Mouse (Mus musculus) midbrain, postnatal 0 days (tissue): Measurements from ENCODE around the gene Slc25a43. TPM values are rescaled to one million over a fixed set of nuclear protein-coding genes. Genes with fewer than 3 reads are reported as not detected.

ENCODE experiments used
- ATAC-seq: fragments of 200-750 bp; cut with Nextera tagmentation; 2 replicates; pipeline ENCODE4 v1.8.0; 2017; ENCODE audit warnings: moderate number of reproducible peaks, mild to moderate bottlenecking, moderate TSS enrichment, moderate library complexity; ENCODE audit not compliant: low FRiP score
- DNase-seq: peaks from one replicate; pipeline ENCODE4 v3.0.0-alpha.2; 2015; ENCODE audit warnings: low spot score
- H3K27ac ChIP-seq: fragments of 300-500 bp; sonication (generic); 2 replicates; pipeline ENCODE4 v1.5.1; 2014; ENCODE audit warnings: low read depth, mild to moderate bottlenecking, low read length, mixed read lengths
- H3K27me3 ChIP-seq: fragments of 300-500 bp; sonication (generic); 2 replicates; pipeline ENCODE4 v1.6.1; 2014; ENCODE audit warnings: low read length, control low read depth, mixed read lengths; ENCODE audit not compliant: insufficient read depth
- H3K36me3 ChIP-seq: fragments of 300-500 bp; sonication (generic); 2 replicates; pipeline ENCODE4 v1.6.1; 2014; ENCODE audit warnings: low read length, control low read depth, mixed read lengths; ENCODE audit not compliant: insufficient read depth
- H3K4me1 ChIP-seq: fragments of 300-500 bp; sonication (generic); 2 replicates; pipeline ENCODE4 v1.6.1; 2014; ENCODE audit warnings: mild to moderate bottlenecking, control low read depth, antibody characterized with exemption, low read length, mixed read lengths; ENCODE audit not compliant: insufficient read depth
- H3K4me2 ChIP-seq: fragments of 300-500 bp; sonication (generic); 2 replicates; pipeline ENCODE4 v1.6.1; 2014; ENCODE audit warnings: low read depth, mild to moderate bottlenecking, low read length, mixed read lengths; ENCODE audit not compliant: poor library complexity, severe bottlenecking
- H3K4me3 ChIP-seq: fragments of 300-500 bp; sonication (generic); 2 replicates; pipeline ENCODE4 v1.5.1; 2014; ENCODE audit warnings: low read depth, mild to moderate bottlenecking, low read length, moderate library complexity
- H3K9ac ChIP-seq: fragments of 300-500 bp; sonication (generic); replicated peaks from 2 replicates; pipeline ENCODE4 v1.6.1; 2014; ENCODE audit warnings: mild to moderate bottlenecking, low read length, moderate library complexity, mixed read lengths; ENCODE audit not compliant: poor library complexity, severe bottlenecking
- H3K9me3 ChIP-seq: fragments of 300-500 bp; sonication (generic); 2 replicates; pipeline ENCODE4 v1.6.1; 2016; ENCODE audit warnings: low read length, control low read depth
- CTCF ChIP-seq: IDR thresholded peaks from 2 replicates; pipeline ENCODE4 v1.5.1; 2016; ENCODE audit warnings: antibody characterized with exemption, mild to moderate bottlenecking
- WGBS: fragments of 180-500 bp; shearing (Covaris S2); extraction: QIAGEN DNeasy Blood & Tissue Kit; methylation state at CpG from one replicate; pipeline ENCODE4 v1.1.7; 2014; 5-methylcytosine and 5-hydroxymethylcytosine counted together
- polyA plus RNA-seq: library from polyadenylated mRNA; unstranded; fragments of >200 nt; fragmentation: Nextera tagmentation; extraction: Ambion mirVana; gene quantifications from 2 replicates; pipeline ENCODE4 v1.2.1, GENCODE M21; 2015
- total RNA-seq: library from RNA; depleted of rRNA; stranded (reverse); fragments of >200 nt; gene quantifications from 2 replicates; pipeline ENCODE4 v1.2.3, GENCODE M21; 2014

Slc25a43 gene
- total and polyA plus RNA-seq, 2 experiments from 2014 or later, result 0.44 to 0.73 TPM

- H3K9me3 ChIP-seq, result no peaks in the 10 kb centered on the region
- ATAC-seq, result no peak
- no peak for TF ChIP-seq CTCF
These were observed 23.9 kb downstream of the Slc25a43 start for GRCm38 (mm10) chrX:36767386-36767785.

GRCm38 (mm10) chrX:36772591-36772990, 29.1 kb downstream of the Slc25a43 start:
- DNase-seq (no peak), ATAC-seq (no peak)
- Histone ChIP-seq H3K9ac (no peak overlapping the region), H3K27ac (no peak overlapping the region), H3K27me3 (no peaks in the 10 kb centered on the region), H3K4me3 (no peak overlapping the region), H3K4me2 (no peak overlapping the region), H3K9me3 (no peaks in the 10 kb centered on the region), H3K36me3 (no peaks in the 10 kb centered on the region), H3K4me1 (no peaks in the 10 kb centered on the region)
- TF ChIP-seq CTCF, result no peak
- WGBS, result 85% methylated on average over 6 of the region's 6 CpGs

More at GRCm38 (mm10) chrX:36767386-36767785, 23.9 kb downstream of the Slc25a43 start:
- DNase-seq, result no peak
- Histone ChIP-seq H3K36me3 (no peaks in the 10 kb centered on the region), H3K27me3 (no peaks in the 10 kb centered on the region), H3K4me2 (no peak overlapping the region), H3K4me1 (no peaks in the 10 kb centered on the region), H3K9ac (no peak overlapping the region), H3K27ac (no peak overlapping the region), H3K4me3 (no peak overlapping the region)
- 49% methylated on average over 5 of the region's 5 CpGs for WGBS

GRCm38 (mm10) chrX:36775520-36775919, 32.1 kb downstream of the Slc25a43 start:
- H3K4me1 ChIP-seq, result no peaks in the 10 kb centered on the region
- H3K9me3 ChIP-seq, result no peaks in the 10 kb centered on the region
- TF ChIP-seq CTCF, result no peak
- no peak overlapping the region for H3K4me2 ChIP-seq
- H3K4me3 ChIP-seq, result no peak overlapping the region
- no peak for DNase-seq
- H3K27me3 ChIP-seq, result no peaks in the 10 kb centered on the region
- H3K36me3 ChIP-seq, result no peaks in the 10 kb centered on the region
- H3K27ac ChIP-seq, result no peak overlapping the region
- WGBS, result 95% methylated on average over 5 of the region's 5 CpGs
- ATAC-seq, result no peak
- no peak overlapping the region for H3K9ac ChIP-seq

- DNase-seq (no peak), ATAC-seq (no peak)
- TF ChIP-seq CTCF, result no peak
- Histone ChIP-seq H3K36me3 (no peaks in the 10 kb centered on the region), H3K4me1 (no peaks in the 10 kb centered on the region), H3K9me3 (no peaks in the 10 kb centered on the region), H3K4me3 (no peak overlapping the region), H3K9ac (no peak overlapping the region), H3K4me2 (no peak overlapping the region), H3K27me3 (no peaks in the 10 kb centered on the region), H3K27ac (no peak overlapping the region)
- WGBS, result 74% methylated on average over 4 of the region's 4 CpGs
These were observed 34.2 kb downstream of the Slc25a43 start for GRCm38 (mm10) chrX:36777694-36778093.

- ATAC-seq (no peak), DNase-seq (no peak)
- Histone ChIP-seq H3K9me3 (no peaks in the 10 kb centered on the region), H3K36me3 (no peaks in the 10 kb centered on the region), H3K4me1 (no peaks in the 10 kb centered on the region), H3K9ac (no peak overlapping the region), H3K27ac (no peak overlapping the region), H3K4me2 (no peak overlapping the region), H3K27me3 (no peaks in the 10 kb centered on the region), H3K4me3 (no peak overlapping the region)
- WGBS, result 72% methylated on average over 4 of the region's 4 CpGs
- no peak for TF ChIP-seq CTCF
These were observed 45.9 kb downstream of the Slc25a43 start for GRCm38 (mm10) chrX:36789360-36789759.

GRCm38 (mm10) chrX:36794571-36794970, 51.1 kb downstream of the Slc25a43 start:
- H3K27me3 ChIP-seq, result no peaks in the 10 kb centered on the region

More at GRCm38 (mm10) chrX:36794571-36794970, 51.1 kb downstream of the Slc25a43 start:
- Histone ChIP-seq H3K4me2 (no peak overlapping the region), H3K4me3 (no peak overlapping the region), H3K9me3 (no peaks in the 10 kb centered on the region), H3K27ac (no peak overlapping the region), H3K36me3 (0 out of 2 replicates have a peak, but pooled peaks cover 2% of the 10 kb centered on the region), H3K4me1 (no peaks in the 10 kb centered on the region), H3K9ac (no peak overlapping the region)
- TF ChIP-seq CTCF, result no peak
- 57% methylated on average over 5 of the region's 5 CpGs for WGBS
- ATAC-seq, result no peak
- DNase-seq, result no peak
